Mouse (Mus musculus): ENCODE measurements at regions not wholly inside any gene's neighbourhood (a gene's known extent, or its start where the extent isn't known, plus 50 kb on each side); places are given as distances from the start of the nearest gene placed in this dataset.

- DNase-seq, result peak; percentile 51 to 72
- intact Hi-C loops (cut with DNase I), result loop anchor here (5.0 kb wide), 2 partner anchors 49 to 144 kb away; no protein-coding TSS in a partner anchor
These were observed 52.4 kb upstream of the Ctbp2 start for GRCm38 (mm10) chr7:133176256-133177178.
